Mouse (Mus musculus): ENCODE results near the gene Zfp422. TPM values are rescaled to one million over a fixed set of nuclear protein-coding genes. Genes with fewer than 3 reads are reported as not detected.

The Zfp422 gene
- total and polyA plus RNA-seq, 3 experiments = 11.9 to 33.4 (median 33.2) TPM

GRCm38 (mm10) chr6:116677321-116677720 lies 48.5 kb upstream of the Zfp422 start:
- Histone ChIP-seq H3K9me3 (replicated peaks; ENCODE audit: low read length) (no peaks in the 10 kb centered on the region), H3K27ac (ENCODE audit: insufficient read depth, low read depth) (peak overlapping the region; percentile 80), H3K27me3 (replicated peaks) (no peaks in the 10 kb centered on the region), H3K4me3 (replicated peaks in 1 of 3; ENCODE audit: low read depth in 2 of 3, low read length in 2 of 3, poor library complexity in 1 of 3) (no peak overlapping the region), H3K79me2 (replicated peaks; ENCODE audit: control insufficient read depth, extremely low read depth, insufficient read depth, poor library complexity, severe bottlenecking) (peaks cover 12% of the 10 kb centered on the region), H3K9ac (ENCODE audit: insufficient read depth, low read depth) (peak overlapping the region; percentile 64), H3K4me2 (ENCODE audit: insufficient read depth, low read depth, poor library complexity, severe bottlenecking) (peak overlapping the region; percentile 80), H3K4me1 (ENCODE audit: control insufficient read depth in 1 of 2, insufficient read depth in 2 of 2) (peaks cover 52 to 78% of the 10 kb centered on the region in 2 experiments), H3K36me3 (replicated peaks in 1 of 2; ENCODE audit: control insufficient read depth in 1 of 2, insufficient read depth in 1 of 2, low read length in 1 of 2) (no peaks in the 10 kb centered on the region)
- dilution Hi-C loops (cut with MboI; ENCODE audit: extremely low pct_ligation_motif_present, extremely low pct_unique_long_range_greater_than_20kb, low sequenced_read_pairs) (no loop called here), in situ Hi-C loops (cut with MboI; ENCODE audit: low pct_ligation_motif_present, low pct_unique_long_range_greater_than_20kb, low sequenced_read_pairs) (no loop called here)
- DNase-seq (ENCODE audit: extremely low read depth) = no peak
- no peak for TF ChIP-seq USF1 (IDR thresholded peaks at IDR 0.05; ENCODE audit: low read depth, low read length)
- TF ChIP-seq ELF1 (IDR thresholded peaks at IDR 0.05; ENCODE audit: low read depth, low read length) = no peak
- TF ChIP-seq GABPA (IDR thresholded peaks at IDR 0.05; ENCODE audit: insufficient replicate concordance, low read depth, low read length) = no peak
- no peak for TF ChIP-seq RCOR1 (conservative IDR thresholded peaks at IDR 0.05; ENCODE audit: low read depth, low read length)
- TF ChIP-seq CHD2 (IDR thresholded peaks at IDR 0.05; ENCODE audit: low read length) = no peak
- no peak for TF ChIP-seq MAZ (IDR thresholded peaks at IDR 0.05; ENCODE audit: low read depth, low read length)
- TF ChIP-seq CHD1 (IDR thresholded peaks at IDR 0.05; ENCODE audit: low read depth, low read length) = no peak
- TF ChIP-seq POLR2AphosphoS2 (IDR thresholded peaks at IDR 0.05; ENCODE audit: low read depth, low read length) = no peak
- TF ChIP-seq EP300 (IDR thresholded peaks at IDR 0.05; ENCODE audit: low read length) = no peak
- TF ChIP-seq ETS1 (conservative IDR thresholded peaks at IDR 0.05; ENCODE audit: low read depth, low read length) = no peak
- TF ChIP-seq BHLHE40 (IDR thresholded peaks at IDR 0.05; ENCODE audit: low read depth, low read length) = no peak
- TF ChIP-seq JUN (IDR thresholded peaks at IDR 0.05; ENCODE audit: insufficient read depth, low read depth, low read length) = no peak
- no peak for TF ChIP-seq MYC (IDR thresholded peaks at IDR 0.05; ENCODE audit: low read depth, low read length)
- TF ChIP-seq E2F4 (IDR thresholded peaks at IDR 0.05; ENCODE audit: insufficient replicate concordance, low read depth, low read length) = no peak
- no peak for TF ChIP-seq NELFE (IDR thresholded peaks at IDR 0.05; ENCODE audit: low read depth, low read length)
- TF ChIP-seq SIN3A (IDR thresholded peaks at IDR 0.05; ENCODE audit: low read length) = no peak
- no peak for TF ChIP-seq CTCF (conservative IDR thresholded peaks at IDR 0.05 in 1 of 2, IDR thresholded peaks at IDR 0.05 in 1 of 2; ENCODE audit: low read depth in 2 of 2, low read length in 2 of 2)
- no peak for TF ChIP-seq TCF12 (IDR thresholded peaks at IDR 0.05; ENCODE audit: low read depth, low read length)

GRCm38 (mm10) chr6:116676355-116676913 lies 47.6 kb upstream of the Zfp422 start:
- Histone ChIP-seq H3K9me3 (replicated peaks; ENCODE audit: low read length) (no peaks in the 10 kb centered on the region), H3K4me3 (replicated peaks in 1 of 3; ENCODE audit: low read depth in 2 of 3, low read length in 2 of 3, poor library complexity in 1 of 3) (peak overlapping the region; percentile 20 to 50 (median 31)), H3K36me3 (replicated peaks in 1 of 2; ENCODE audit: control insufficient read depth in 1 of 2, insufficient read depth in 1 of 2, low read length in 1 of 2) (no peaks in the 10 kb centered on the region), H3K27me3 (replicated peaks) (no peaks in the 10 kb centered on the region), H3K9ac (ENCODE audit: insufficient read depth, low read depth) (peak overlapping the region; percentile 64; the same call in 1 of the 2 replicates), H3K4me2 (ENCODE audit: insufficient read depth, low read depth, poor library complexity, severe bottlenecking) (peak overlapping the region; percentile 80), H3K79me2 (replicated peaks; ENCODE audit: control insufficient read depth, extremely low read depth, insufficient read depth, poor library complexity, severe bottlenecking) (peaks cover 21% of the 10 kb centered on the region), H3K4me1 (ENCODE audit: control insufficient read depth in 1 of 2, insufficient read depth in 2 of 2) (peaks cover 49 to 72% of the 10 kb centered on the region in 2 experiments), H3K27ac (ENCODE audit: insufficient read depth, low read depth) (peak overlapping the region; percentile 89)
- dilution Hi-C loops (cut with MboI; ENCODE audit: extremely low pct_ligation_motif_present, extremely low pct_unique_long_range_greater_than_20kb, low sequenced_read_pairs) (no loop called here), in situ Hi-C loops (cut with MboI; ENCODE audit: low pct_ligation_motif_present, low pct_unique_long_range_greater_than_20kb, low sequenced_read_pairs) (no loop called here)
- DNase-seq (ENCODE audit: extremely low read depth) = peak; percentile 87
- TF ChIP-seq CHD1 (IDR thresholded peaks at IDR 0.05; ENCODE audit: low read depth, low read length) (peak; percentile 65; the same call in 1 of the 2 replicates), JUND (conservative IDR thresholded peaks at IDR 0.05; ENCODE audit: low read depth, low read length) (no peak), MXI1 (IDR thresholded peaks at IDR 0.05; ENCODE audit: low read depth, low read length) (peak; percentile 65; the same call in 1 of the 2 replicates), CHD2 (IDR thresholded peaks at IDR 0.05; ENCODE audit: low read length) (peak; percentile 77), ZNF384 (IDR thresholded peaks at IDR 0.05; ENCODE audit: low read depth, low read length) (no peak; the same call in 1 of the 2 replicates), ELF1 (IDR thresholded peaks at IDR 0.05; ENCODE audit: low read depth, low read length) (peak; percentile 99), USF2 (conservative IDR thresholded peaks at IDR 0.05; ENCODE audit: low read depth, low read length) (peak; percentile 96), KAT2A (IDR thresholded peaks at IDR 0.05; ENCODE audit: insufficient replicate concordance, low read length) (no peak), RAD21 (IDR thresholded peaks at IDR 0.05; ENCODE audit: low read depth, low read length) (no peak; the same call in 1 of the 2 replicates), BHLHE40 (IDR thresholded peaks at IDR 0.05; ENCODE audit: low read depth, low read length) (peak; percentile 93), ZKSCAN1 (IDR thresholded peaks at IDR 0.05; ENCODE audit: borderline replicate concordance, low read depth, low read length) (no peak), MAFK (IDR thresholded peaks at IDR 0.05; ENCODE audit: insufficient replicate concordance, low read length) (peak; percentile 67; the same call in 1 of the 2 replicates), MYC (IDR thresholded peaks at IDR 0.05; ENCODE audit: low read depth, low read length) (peak; percentile 75), CTCF (conservative IDR thresholded peaks at IDR 0.05 in 1 of 2, IDR thresholded peaks at IDR 0.05 in 1 of 2; ENCODE audit: low read depth in 2 of 2, low read length in 2 of 2) (no peak), HCFC1 (IDR thresholded peaks at IDR 0.05; ENCODE audit: low read depth, low read length) (peak; percentile 77), POLR2AphosphoS2 (IDR thresholded peaks at IDR 0.05; ENCODE audit: low read depth, low read length) (no peak), EP300 (IDR thresholded peaks at IDR 0.05; ENCODE audit: low read length) (no peak), JUN (IDR thresholded peaks at IDR 0.05; ENCODE audit: insufficient read depth, low read depth, low read length) (no peak), ETS1 (conservative IDR thresholded peaks at IDR 0.05; ENCODE audit: low read depth, low read length) (0 out of 2 replicates have a peak, but pooled peaks have one; percentile 43), ZC3H11A (IDR thresholded peaks at IDR 0.05; ENCODE audit: low read depth, low read length) (no peak), RCOR1 (conservative IDR thresholded peaks at IDR 0.05; ENCODE audit: low read depth, low read length) (no peak), SIN3A (IDR thresholded peaks at IDR 0.05; ENCODE audit: low read length) (peak; percentile 77; the same call in 1 of the 2 replicates)

Measured in CH12.LX (cell line).